Mouse (Mus musculus) left cerebral cortex, postnatal 4 days (tissue): ENCODE data around the gene Plekhm3. TPM values are rescaled to one million over a fixed set of nuclear protein-coding genes. Genes with fewer than 3 reads are reported as not detected.

Experiments used
- DNase-seq: peaks from one replicate; pipeline ENCODE4 v3.0.0-alpha.2; 2022
- intact Hi-C: fragments of 180-260 bp; cut with DNase I; formaldehyde crosslinking; loops from one replicate; pipeline ENCODE4 v1.15.1; 2025
- total RNA-seq, 2 experiments: library from RNA; stranded (reverse); gene quantifications; 2 replicates each; pipeline ENCODE4 v1.2.3; 2021

The Plekhm3 gene
- total RNA-seq, 2 experiments from 2014 or later = 22.2 to 25.2 TPM

- intact Hi-C loops = no loop called here
- DNase-seq = no peak
Observed at GRCm38 (mm10) chr1:64929673-64930072, 27.0 kb downstream of the Plekhm3 start.

- intact Hi-C loops = no loop called here
- DNase-seq = no peak
Observed at GRCm38 (mm10) chr1:64928542-64928941, 28.1 kb downstream of the Plekhm3 start.

- intact Hi-C loops = no loop called here
- DNase-seq = no peak
Observed at GRCm38 (mm10) chr1:64927437-64928274, 29.0 kb downstream of the Plekhm3 start.

GRCm38 (mm10) chr1:64925594-64925993 lies 31.0 kb downstream of the Plekhm3 start:
- DNase-seq = no peak
- intact Hi-C loops = no loop called here

- intact Hi-C loops = no loop called here
- DNase-seq = no peak
Observed at GRCm38 (mm10) chr1:64924283-64924682, 32.3 kb downstream of the Plekhm3 start.

GRCm38 (mm10) chr1:64918810-64919528 lies 37.7 kb downstream of the Plekhm3 start:
- intact Hi-C loops = loop anchor here (5.0 kb wide), 1 partner anchor 182 kb away; the partner anchor contains the start of gene Fzd5
- DNase-seq = no peak

- intact Hi-C loops = loop anchor here (5.0 kb wide), 1 partner anchor 181 kb away; the partner anchor contains the start of gene Fzd5
- no peak for DNase-seq
Observed at GRCm38 (mm10) chr1:64917966-64918365, 38.7 kb downstream of the Plekhm3 start.

GRCm38 (mm10) chr1:64916884-64917507 lies 39.6 kb downstream of the Plekhm3 start:
- no peak for DNase-seq

GRCm38 (mm10) chr1:64914356-64914755 lies 42.3 kb downstream of the Plekhm3 start:
- intact Hi-C loops = no loop called here
- DNase-seq = no peak

More at GRCm38 (mm10) chr1:64916884-64917507, 39.6 kb downstream of the Plekhm3 start:
- intact Hi-C loops = loop anchor here (5.0 kb wide), 1 partner anchor 180 kb away; the partner anchor contains the start of gene Fzd5

GRCm38 (mm10) chr1:64907740-64908139 lies 48.9 kb downstream of the Plekhm3 start:
- no peak for DNase-seq
- intact Hi-C loops = no loop called here

- DNase-seq = no peak
- intact Hi-C loops = no loop called here
Observed at GRCm38 (mm10) chr1:64906226-64906625, 50.4 kb downstream of the Plekhm3 start.

GRCm38 (mm10) chr1:64903415-64903814 lies 53.2 kb downstream of the Plekhm3 start:
- no peak for DNase-seq
- intact Hi-C loops = no loop called here

GRCm38 (mm10) chr1:64902804-64903203 lies 53.8 kb downstream of the Plekhm3 start:
- intact Hi-C loops = no loop called here
- DNase-seq = no peak

GRCm38 (mm10) chr1:64899763-64900162 lies 56.9 kb downstream of the Plekhm3 start:
- intact Hi-C loops = no loop called here

GRCm38 (mm10) chr1:64897485-64897884 lies 59.1 kb downstream of the Plekhm3 start:
- no peak for DNase-seq
- intact Hi-C loops = no loop called here

More at GRCm38 (mm10) chr1:64899763-64900162, 56.9 kb downstream of the Plekhm3 start:
- no peak for DNase-seq

- no peak for DNase-seq
- intact Hi-C loops = no loop called here
Observed at GRCm38 (mm10) chr1:64893806-64894205, 62.8 kb downstream of the Plekhm3 start.

GRCm38 (mm10) chr1:64891332-64891731 lies 65.3 kb downstream of the Plekhm3 start:
- no peak for DNase-seq
- intact Hi-C loops = no loop called here

GRCm38 (mm10) chr1:64887502-64888203 lies 69.0 kb downstream of the Plekhm3 start:
- no peak for DNase-seq
- intact Hi-C loops = no loop called here

GRCm38 (mm10) chr1:64886718-64887117 lies 69.9 kb downstream of the Plekhm3 start:
- intact Hi-C loops = no loop called here
- no peak for DNase-seq

GRCm38 (mm10) chr1:64885328-64885727 lies 71.3 kb downstream of the Plekhm3 start:
- intact Hi-C loops = no loop called here
- DNase-seq = no peak
